Mouse (Mus musculus): Measurements from ENCODE around the gene Gm21258. TPM values are rescaled to one million over a fixed set of nuclear protein-coding genes. Genes with fewer than 3 reads are reported as not detected.
"Not testable (repeated sequence)": the region's sequence is repeated elsewhere in the genome, so short reads cannot be mapped to it uniquely, and the experiment has no call there.

The Gm21258 gene
- not detected in 2 replicates for polyA plus RNA-seq (2015; fragmentation: Nextera tagmentation; extraction: Ambion mirVana)

GRCm38 (mm10) chrY:52779740-52780139 is at the start of gene Gm21258:
Gm21258 (plus strand) TSS chrY:52780040.
- not testable (repeated sequence) for H3K4me3 ChIP-seq (ENCODE audit: low read length); H3K4me2 ChIP-seq (ENCODE audit: low read length); H3K4me1 ChIP-seq (ENCODE audit: control insufficient read depth, insufficient read depth, low read depth, low read length); ATAC-seq; H3K9ac ChIP-seq (ENCODE audit: low read depth, low read length); H3K27me3 ChIP-seq (replicated peaks; ENCODE audit: control insufficient read depth, insufficient read depth, low read length); H3K36me3 ChIP-seq (ENCODE audit: control insufficient read depth, insufficient read depth, low read length); H3K9me3 ChIP-seq (ENCODE audit: control insufficient read depth, low read length); H3K27ac ChIP-seq (ENCODE audit: low read depth, low read length)
- WGBS = no CpG with 5 or more reads among the region's 6 CpGs

All from hindbrain, embryonic 16.5 days (tissue).